Mouse (Mus musculus) MN1 (cell line): ENCODE results near the gene Gda.

Source experiments
- DNase-seq: peaks from one replicate; pipeline ENCODE4 v3.0.0-alpha.2; 2016; ENCODE audit warnings: low spot score

Gda gene

DNA sequence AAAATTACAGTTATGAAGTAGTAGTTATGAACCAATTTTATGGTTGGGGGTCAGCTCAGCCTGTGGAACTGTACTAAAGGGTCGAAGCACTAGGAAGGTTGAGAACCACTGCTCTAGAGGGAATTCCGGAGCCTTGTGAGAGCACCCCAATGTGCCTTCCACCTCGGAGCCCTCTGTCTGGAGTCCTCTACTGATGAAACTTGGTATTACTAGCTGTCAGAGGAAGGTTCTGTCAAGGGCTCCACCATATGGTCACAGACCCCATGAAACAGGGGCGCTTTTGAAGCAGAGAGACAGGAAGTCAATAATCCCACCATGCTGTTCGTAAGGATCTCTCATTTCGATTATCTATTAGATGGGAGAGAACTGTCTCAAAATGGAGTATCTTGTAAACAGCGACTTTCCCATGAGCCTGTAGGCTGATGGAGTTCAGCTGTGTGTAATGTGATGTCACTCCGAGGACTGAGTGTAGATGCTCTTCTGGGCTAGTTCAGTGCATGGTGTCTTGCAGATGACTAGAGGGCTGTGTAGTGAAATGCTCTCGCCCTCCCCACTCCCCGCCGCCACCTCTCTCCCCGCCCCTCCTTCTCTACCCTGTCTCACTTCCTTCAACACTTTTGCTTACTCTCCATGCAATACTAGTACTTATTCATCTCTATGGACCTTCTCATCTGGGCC, 100.7 kb downstream of the Gda start:
- no peak for DNase-seq

DNA sequence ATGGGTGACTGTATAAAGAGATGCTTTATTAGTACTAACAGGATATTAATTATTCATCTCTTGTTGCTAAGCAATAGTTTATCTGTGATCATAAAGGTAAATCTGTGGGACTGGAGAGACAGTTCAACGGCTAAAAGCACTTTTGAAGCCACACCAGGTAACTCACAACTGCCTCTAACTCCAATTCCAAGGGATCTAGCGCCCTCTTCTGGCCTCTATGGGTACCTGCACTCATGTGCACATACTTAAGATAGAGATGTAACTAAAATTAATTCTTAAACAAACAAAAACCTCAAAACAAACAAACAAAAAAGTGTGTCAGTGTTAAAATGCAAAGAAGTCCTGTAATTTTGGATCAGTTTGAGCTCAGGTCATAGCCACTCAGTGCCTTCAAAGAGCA, 101.9 kb downstream of the Gda start:
- no peak for DNase-seq

DNA sequence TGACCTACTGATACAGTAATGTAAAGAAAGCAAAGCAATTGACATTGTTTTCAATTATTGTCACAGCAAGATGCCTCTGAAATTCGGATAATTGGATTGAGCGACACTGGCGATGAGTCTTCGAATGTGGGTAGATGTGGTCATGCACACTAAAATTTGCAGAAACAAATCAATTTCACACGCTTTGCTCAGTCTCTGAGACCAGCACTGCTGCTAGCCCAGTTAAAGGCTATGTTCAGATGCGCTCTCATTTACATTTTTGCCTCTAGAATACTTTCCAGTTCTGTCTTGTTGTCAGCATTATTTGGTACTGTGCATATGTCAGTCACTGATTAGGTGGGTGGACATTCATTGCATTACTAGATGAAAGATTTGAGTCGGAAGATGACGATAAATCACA, 102.5 kb downstream of the Gda start:
- DNase-seq: no peak

DNA sequence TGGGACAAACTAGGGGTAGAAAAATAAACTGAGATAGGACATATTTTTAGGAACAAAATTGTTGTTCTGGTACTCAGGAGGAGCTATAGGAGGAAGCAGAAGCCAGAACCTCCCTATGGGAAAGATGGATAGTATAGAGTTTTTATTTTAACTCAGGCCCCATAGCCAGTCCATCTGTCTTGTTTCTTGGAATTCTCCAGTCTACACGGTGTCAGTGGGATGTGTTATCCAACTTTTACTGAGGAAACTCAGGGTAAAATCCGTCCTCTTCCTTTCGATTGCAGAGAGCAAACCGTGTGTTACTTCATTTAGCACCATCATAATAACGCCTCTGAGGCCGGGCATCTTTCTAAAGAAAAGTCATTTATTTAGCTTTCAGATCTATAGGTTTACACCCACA, 104.1 kb downstream of the Gda start:
- no peak for DNase-seq

DNA sequence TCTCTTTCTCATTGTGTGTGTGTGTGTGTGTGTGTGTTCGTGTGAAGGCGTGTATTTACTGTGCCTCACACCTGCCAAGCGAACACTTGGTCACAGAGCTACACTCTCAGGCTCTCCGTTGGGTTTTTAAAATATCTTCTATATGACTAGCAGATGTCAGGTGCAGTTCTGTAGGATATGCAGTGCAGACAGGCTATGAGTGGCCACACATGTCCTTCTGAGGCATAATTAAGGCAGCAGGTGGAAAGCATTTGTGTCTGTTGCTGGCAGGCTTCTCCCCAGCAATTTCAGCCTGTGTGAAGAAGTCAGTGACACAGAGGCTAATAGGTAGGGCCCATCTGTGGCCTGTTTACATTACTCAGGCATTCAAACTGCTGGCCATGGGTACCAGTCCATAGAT, 104.7 kb downstream of the Gda start:
- no peak for DNase-seq

DNA sequence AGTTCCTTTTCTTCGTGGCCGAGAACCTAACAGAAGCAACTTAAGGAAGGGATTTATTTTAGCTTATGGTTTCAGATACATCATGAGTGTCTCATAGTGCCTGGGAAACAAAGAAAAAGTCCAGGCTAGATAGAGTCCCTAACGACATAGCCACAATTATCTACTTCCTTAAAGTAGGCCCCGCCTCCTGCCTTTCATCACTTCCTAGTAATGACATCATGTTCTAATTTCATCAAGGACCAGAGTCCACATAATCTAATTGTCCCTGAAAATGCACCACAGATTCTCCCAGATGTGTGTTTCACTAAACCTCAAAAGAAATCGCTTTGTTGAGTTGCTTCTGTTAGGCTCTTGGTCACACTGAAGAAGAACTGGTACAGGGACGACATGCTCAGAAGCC, 115.5 kb downstream of the Gda start:
- peak; percentile 51 for DNase-seq

DNA sequence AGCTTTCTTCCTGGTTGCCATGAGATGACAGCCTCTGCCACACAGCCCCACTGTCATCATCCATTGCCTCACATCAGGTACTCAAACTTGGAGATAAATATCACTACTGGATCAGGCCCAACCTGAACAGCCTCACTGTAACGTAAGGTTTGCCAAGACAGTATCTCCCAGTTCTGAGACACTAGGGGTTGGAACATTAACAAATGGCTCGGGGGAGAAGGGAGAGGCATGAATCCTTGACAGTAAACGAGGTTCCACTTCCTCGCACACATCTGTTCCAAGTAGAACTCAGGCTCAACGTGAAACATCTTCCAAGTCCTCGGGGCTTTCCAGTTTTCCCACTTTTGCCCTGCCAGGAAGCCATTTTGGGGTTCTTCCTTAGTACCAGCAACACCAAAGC, 123.6 kb downstream of the Gda start:
- DNase-seq: no peak

DNA sequence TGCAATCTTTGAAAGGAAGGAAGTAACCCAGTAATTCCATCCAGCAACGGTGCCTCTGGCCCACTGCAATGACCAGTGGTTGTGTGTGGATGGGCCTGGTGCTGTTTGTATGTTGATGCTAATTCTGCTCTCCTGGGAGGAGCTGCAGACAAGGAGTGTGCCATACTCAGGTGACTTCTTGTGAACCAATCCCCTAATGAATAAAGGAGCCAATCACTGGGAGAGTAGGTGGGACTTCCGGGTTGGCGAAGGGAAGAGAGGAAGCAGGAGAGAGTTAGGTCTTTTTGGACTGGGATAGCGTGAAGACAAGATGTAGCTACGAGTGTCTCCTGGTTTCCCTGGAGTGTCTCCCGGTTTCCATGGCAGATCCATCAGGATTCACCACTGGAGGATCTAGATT, 126.6 kb downstream of the Gda start:
- no peak for DNase-seq
